Mouse (Mus musculus) G1E (cell line): ENCODE data around the gene Ccl11.

Experiments
- CTCF ChIP-seq: IDR thresholded peaks from 2 replicates; pipeline ENCODE4 v1.5.1; 2012; ENCODE audit warnings: low read depth, low read length, inconsistent platforms, mixed read lengths
- GATA1 ChIP-seq: IDR thresholded peaks from 2 replicates; pipeline ENCODE4 v1.6.1; 2012; ENCODE audit warnings: borderline replicate concordance, low read length, inconsistent platforms, mixed read lengths
- GATA2 ChIP-seq: IDR thresholded peaks from 2 replicates; pipeline ENCODE4 v1.6.1; 2012; ENCODE audit warnings: low read depth, low read length, inconsistent platforms, borderline replicate concordance
- POLR2AphosphoS5 ChIP-seq: IDR thresholded peaks from 2 replicates; pipeline ENCODE4 v1.6.1; 2012; ENCODE audit warnings: low read depth, low read length, inconsistent platforms; ENCODE audit not compliant: insufficient replicate concordance
- TAL1 ChIP-seq: conservative IDR thresholded peaks from 2 replicates; pipeline ENCODE4 v1.6.1; 2012; ENCODE audit warnings: low read depth, low read length, inconsistent platforms, mixed read lengths

DNA sequence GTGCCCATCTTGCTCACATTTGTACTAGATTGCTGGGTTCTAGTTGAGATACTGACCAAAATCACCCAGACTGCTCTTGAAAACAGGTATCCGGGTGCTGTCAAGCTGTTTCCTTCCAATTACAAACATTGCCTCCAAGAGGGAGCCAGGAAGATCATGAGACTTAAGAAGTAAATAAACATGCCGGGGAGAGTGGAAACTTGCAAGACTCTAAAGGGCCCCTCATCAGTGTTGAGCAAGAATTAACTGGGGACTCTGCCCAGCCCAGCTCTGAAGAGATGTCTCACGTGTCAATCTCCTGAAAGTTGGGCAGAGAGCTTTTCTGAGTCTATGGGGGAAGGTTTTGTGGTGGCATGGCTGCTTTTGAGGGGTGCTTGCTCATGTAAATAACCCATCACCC, 19.4 kb downstream of the Ccl11 start:
- TF ChIP-seq CTCF (no peak), POLR2AphosphoS5 (no peak), TAL1 (no peak), GATA1 (no peak), GATA2 (no peak)
